Mouse (Mus musculus) stomach, embryonic 14.5 days (tissue): Measurements from ENCODE around the gene Coro6. TPM values are rescaled to one million over a fixed set of nuclear protein-coding genes. Genes with fewer than 3 reads are reported as not detected.

Experiments
- ATAC-seq: fragments of 200-750 bp; cut with Nextera tagmentation; 2 replicates; pipeline ENCODE4 v1.8.0; 2017; ENCODE audit warnings: low read depth, moderate TSS enrichment; ENCODE audit not compliant: insufficient number of reproducible peaks, insufficient read depth, low FRiP score
- H3K27ac ChIP-seq: fragments of 300-500 bp; sonication (generic); 2 replicates; pipeline ENCODE4 v1.5.1; 2014; ENCODE audit warnings: mild to moderate bottlenecking, low read length, moderate library complexity, mixed read lengths
- H3K27me3 ChIP-seq: fragments of 300-500 bp; sonication (generic); 2 replicates; pipeline ENCODE4 v1.6.1; 2014; ENCODE audit warnings: low read length, control low read depth, mixed read lengths; ENCODE audit not compliant: control insufficient read depth, insufficient read depth
- H3K36me3 ChIP-seq: fragments of 300-500 bp; sonication (generic); 2 replicates; pipeline ENCODE4 v1.6.1; 2014; ENCODE audit warnings: mild to moderate bottlenecking, control low read depth, low read length, moderate library complexity, mixed read lengths; ENCODE audit not compliant: control insufficient read depth, insufficient read depth
- H3K4me1 ChIP-seq: fragments of 300-500 bp; sonication (generic); 2 replicates; pipeline ENCODE4 v1.6.1; 2014; ENCODE audit warnings: low read length, control low read depth, mixed read lengths; ENCODE audit not compliant: control insufficient read depth, insufficient read depth
- H3K4me2 ChIP-seq: fragments of 300-500 bp; sonication (generic); replicated peaks from 2 replicates; pipeline ENCODE4 v1.6.1; 2014; ENCODE audit warnings: low read depth, low read length, control low read depth
- H3K4me3 ChIP-seq: fragments of 300-500 bp; sonication (generic); 2 replicates; pipeline ENCODE4 v1.5.1; 2014; ENCODE audit warnings: low read depth, low read length, control low read depth
- H3K9ac ChIP-seq: fragments of 300-500 bp; sonication (generic); replicated peaks from 2 replicates; pipeline ENCODE4 v1.6.1; 2014; ENCODE audit warnings: low read depth, mild to moderate bottlenecking, control low read depth, low read length, moderate library complexity, mixed read lengths
- H3K9me3 ChIP-seq: fragments of 300-500 bp; sonication (generic); 2 replicates; pipeline ENCODE4 v1.6.1; 2016; ENCODE audit warnings: low read depth, low read length, control low read depth; ENCODE audit not compliant: control insufficient read depth
- WGBS: fragments of 180-500 bp; shearing (Covaris S2); extraction: QIAGEN DNeasy Blood & Tissue Kit; methylation state at CpG from one replicate; pipeline ENCODE4 v1.1.7; 2014; 5-methylcytosine and 5-hydroxymethylcytosine counted together
- polyA plus RNA-seq: library from polyadenylated mRNA; unstranded; fragments of >200 nt; fragmentation: Nextera tagmentation; extraction: Ambion mirVana; gene quantifications from 2 replicates; pipeline ENCODE4 v1.2.1, GENCODE M21; 2014

The Coro6 gene
- polyA plus RNA-seq, 1 experiment from 2014 or later = 0.09 TPM

DNA sequence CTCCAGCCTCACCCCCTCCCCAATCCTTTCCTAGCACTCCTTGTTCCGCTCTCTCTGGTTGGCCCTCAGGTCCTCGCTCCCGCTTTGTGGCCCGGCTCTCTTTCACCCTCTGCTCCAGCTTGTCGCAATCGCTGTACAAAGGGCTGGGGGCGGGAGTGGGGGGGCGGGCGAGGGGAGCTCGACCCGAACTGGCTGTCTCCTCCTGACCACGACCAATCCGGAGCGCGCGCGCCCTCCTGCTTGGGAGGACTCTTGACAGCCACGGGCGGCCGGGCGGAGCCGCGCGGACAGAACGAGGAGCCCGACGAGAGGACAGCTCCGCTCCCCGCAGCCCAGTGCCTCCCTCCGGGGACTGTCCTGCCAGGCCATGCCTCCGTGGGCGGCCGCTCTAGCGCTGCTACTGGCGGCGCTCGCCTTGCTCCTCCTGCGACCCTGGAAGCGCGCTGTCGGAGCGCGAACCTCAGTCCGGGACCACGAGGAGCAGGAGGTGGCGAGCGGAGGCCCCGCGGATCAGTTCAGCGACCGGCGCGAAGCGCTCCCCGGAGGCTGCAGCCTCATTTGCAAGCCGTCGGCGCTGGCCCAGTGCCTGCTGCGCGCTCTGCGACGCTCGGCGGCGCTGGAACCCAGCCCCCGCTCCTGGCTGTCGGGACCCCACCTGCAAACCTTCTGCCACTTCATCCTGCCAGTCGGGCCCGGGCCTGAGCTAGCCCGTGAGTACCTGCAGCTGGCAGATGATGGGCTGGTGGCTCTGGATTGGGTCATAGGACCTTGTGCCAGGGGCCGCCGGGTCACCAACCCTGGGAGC lies 52.8 kb downstream of the Coro6 start, which contains the start of gene Abhd15:
TSS of gene Abhd15 (plus strand) at position 290 of the 805 bp plus-strand sequence.
- H3K4me2 ChIP-seq = peak within 1 kb of the TSS; percentile 98
- H3K9ac ChIP-seq = no peak within 1 kb of the TSS; the same call in 1 of the 2 replicates
- H3K27ac ChIP-seq = peak within 1 kb of the TSS; percentile 10; the same call in 1 of the 2 replicates
- no peaks in the 10 kb centered on the region for H3K36me3 ChIP-seq
- H3K9me3 ChIP-seq = no peaks in the 10 kb centered on the region
- ATAC-seq = peak; percentile 31
- peaks cover 23% of the 10 kb centered on the region for H3K4me1 ChIP-seq
- H3K27me3 ChIP-seq = peaks cover 5% of the 10 kb centered on the region; the same call in 1 of the 2 replicates
- peak within 1 kb of the TSS; percentile 65 for H3K4me3 ChIP-seq
- WGBS = under 1% methylated on average over 70 of the region's 72 CpGs

GRCm38 (mm10) chr11:77515637-77516552 lies 53.7 kb downstream of the Coro6 start, which contains the start of gene Trp53i13:
Gene Trp53i13, minus strand, starts transcription at chr11:77515980.
- H3K27ac ChIP-seq = no peak within 1 kb of the TSS
- no peaks in the 10 kb centered on the region for H3K36me3 ChIP-seq
- no peak within 1 kb of the TSS; the same call in 1 of the 2 replicates for H3K9ac ChIP-seq
- peak within 1 kb of the TSS; percentile 47 for H3K4me3 ChIP-seq
- peak within 1 kb of the TSS; percentile 98 for H3K4me2 ChIP-seq
- peaks cover 5% of the 10 kb centered on the region; the same call in 1 of the 2 replicates for H3K27me3 ChIP-seq
- WGBS = 6% methylated on average over 39 of the region's 39 CpGs
- peaks cover 23% of the 10 kb centered on the region for H3K4me1 ChIP-seq
- no peak for ATAC-seq
- H3K9me3 ChIP-seq = no peaks in the 10 kb centered on the region

DNA sequence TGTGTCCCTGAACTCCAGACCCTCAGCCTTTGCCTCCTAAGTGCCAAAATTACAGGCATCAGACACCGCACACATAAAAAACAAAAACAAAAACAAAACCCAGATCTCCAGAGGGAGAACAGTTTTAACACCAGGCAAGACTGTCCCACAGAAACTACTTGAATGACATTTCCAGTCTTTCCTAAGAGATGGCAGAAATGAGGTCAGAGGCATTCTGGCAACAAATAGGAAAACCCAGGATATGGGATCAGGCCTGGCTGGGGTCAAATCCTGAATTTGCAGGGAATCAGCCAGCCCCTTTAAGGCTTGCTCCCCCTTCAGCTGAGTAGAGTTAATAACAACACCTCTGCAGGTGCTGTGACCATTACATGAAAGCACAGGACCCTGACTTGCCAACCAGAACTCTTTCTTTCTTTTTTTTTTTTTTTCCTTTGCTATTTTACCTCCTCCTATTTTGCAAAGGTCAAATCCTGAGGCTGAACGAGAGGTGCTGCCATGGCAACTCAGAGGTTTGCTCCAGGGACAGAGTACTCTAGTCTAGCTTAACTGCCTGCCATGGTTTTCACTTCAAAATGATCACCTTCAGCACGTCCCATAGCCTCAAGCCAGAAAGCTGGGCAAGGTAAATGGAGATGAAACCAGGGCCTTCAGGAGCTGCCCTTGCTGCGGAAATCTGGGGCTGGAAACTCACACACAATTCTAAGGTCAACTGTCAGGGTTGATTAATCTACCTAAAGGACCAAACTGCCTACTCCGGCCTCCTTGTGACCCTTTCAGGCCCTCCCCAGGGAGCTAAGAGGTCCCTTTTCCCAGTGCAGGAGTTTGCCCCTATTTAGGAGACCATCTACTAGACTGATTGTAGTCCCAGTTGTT lies 54.6 kb downstream of the Coro6 start:
- 53% methylated on average over 5 of the region's 5 CpGs for WGBS
- Histone ChIP-seq H3K4me2 (no peak overlapping the region), H3K9me3 (no peaks in the 10 kb centered on the region), H3K27me3 (peaks cover 5% of the 10 kb centered on the region; the same call in 1 of the 2 replicates), H3K4me1 (peaks cover 21% of the 10 kb centered on the region), H3K9ac (no peak overlapping the region), H3K4me3 (no peak overlapping the region), H3K27ac (no peak overlapping the region), H3K36me3 (no peaks in the 10 kb centered on the region)
- no peak for ATAC-seq

GRCm38 (mm10) chr11:77518051-77518798 lies 56.0 kb downstream of the Coro6 start:
- Histone ChIP-seq H3K4me3 (no peak overlapping the region), H3K9ac (no peak overlapping the region), H3K27me3 (peaks cover 5% of the 10 kb centered on the region; the same call in 1 of the 2 replicates), H3K4me2 (no peak overlapping the region), H3K4me1 (peaks cover 20% of the 10 kb centered on the region), H3K9me3 (no peaks in the 10 kb centered on the region), H3K36me3 (no peaks in the 10 kb centered on the region), H3K27ac (no peak overlapping the region)
- ATAC-seq = no peak
- 83% methylated on average over 27 of the region's 27 CpGs for WGBS

DNA sequence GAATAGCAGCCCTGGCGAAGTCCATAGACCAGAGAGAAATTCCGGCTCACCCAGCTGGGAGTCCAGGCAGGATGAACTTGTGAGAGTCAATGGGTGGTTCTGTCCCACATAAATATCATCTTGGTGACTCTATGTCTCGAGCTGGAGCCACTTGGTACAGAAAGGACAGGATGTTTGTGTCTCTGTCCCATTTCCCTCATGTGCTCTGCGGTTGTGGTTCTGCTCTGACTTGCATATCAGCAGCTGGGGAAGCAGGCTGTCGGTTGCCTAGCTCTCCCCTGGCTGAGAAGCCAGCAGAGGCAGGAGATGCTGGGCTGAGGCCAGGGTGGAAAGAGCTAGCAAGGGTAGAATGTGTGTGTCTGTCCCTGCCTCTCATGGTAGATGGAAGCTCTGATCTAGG lies 56.8 kb downstream of the Coro6 start, which contains the start of gene Gm10392:
TSS of gene Gm10392 (minus strand) at position 156 of the 400 bp plus-strand sequence.
- WGBS = 71% methylated on average over 5 of the region's 5 CpGs

More for the DNA sequence above, 56.8 kb downstream of the Coro6 start, which contains the start of gene Gm10392:
- no peaks in the 10 kb centered on the region for H3K9me3 ChIP-seq
- no peak within 1 kb of the TSS for H3K27ac ChIP-seq
- no peak within 1 kb of the TSS for H3K4me3 ChIP-seq
- no peak within 1 kb of the TSS for H3K9ac ChIP-seq
- ATAC-seq = no peak
- H3K27me3 ChIP-seq = peaks cover 5% of the 10 kb centered on the region; the same call in 1 of the 2 replicates
- H3K4me1 ChIP-seq = peaks cover 16% of the 10 kb centered on the region
- H3K36me3 ChIP-seq = no peaks in the 10 kb centered on the region
- H3K4me2 ChIP-seq = no peak within 1 kb of the TSS

Other genes with a start within 250 kb of the Coro6 start
- 10.9 and 11.3 TPM in 2 replicates for gene Ssh2, start 246.1 kb upstream of the Coro6 start, polyA plus RNA-seq
- gene Ankrd13b, start 27.3 kb downstream of the Coro6 start, polyA plus RNA-seq = 7.1 TPM in 2 replicates
- gene Git1, start 31.2 kb downstream of the Coro6 start, polyA plus RNA-seq = 15.1 and 18.1 TPM in 2 replicates
- 1.8 and 1.9 TPM in 2 replicates for gene Abhd15, start 52.7 kb downstream of the Coro6 start, polyA plus RNA-seq
- gene Trp53i13, start 53.6 kb downstream of the Coro6 start, polyA plus RNA-seq = 32.8 and 38.7 TPM in 2 replicates
- gene Gm10392, start 56.8 kb downstream of the Coro6 start, polyA plus RNA-seq = not detected in 2 replicates
- 23.2 and 24.1 TPM in 2 replicates for gene Taok1, start 145.4 kb downstream of the Coro6 start, polyA plus RNA-seq
- gene Nufip2, start 223.7 kb downstream of the Coro6 start, polyA plus RNA-seq = 9.9 and 10.3 TPM in 2 replicates